Mouse (Mus musculus) gastrocnemius, adult 8-10 months (tissue): ENCODE results near the gene Rp9. TPM values are rescaled to one million over a fixed set of nuclear protein-coding genes. Genes with fewer than 3 reads are reported as not detected.
A peak's percentile ranks its signal among the peaks of the same experiment; 100 is the strongest.

Experiments used
- DNase-seq, 2 experiments: peaks; one replicate each; pipeline ENCODE4 v3.0.0; 2022; ENCODE audit warnings: low spot score in 2 of 2
- total RNA-seq, 4 experiments: library from RNA; stranded (reverse); gene quantifications; 2 replicates each; pipeline ENCODE4 v1.2.4; 2022

Rp9 gene
- total RNA-seq = 10 to 100 TPM; 34.1 to 41.6 (median 37.8) TPM

GRCm38 (mm10) chr9:22469643-22470042 lies at the start of gene Rp9:
TSS of gene Rp9 (minus strand) at chr9:22469743.
- no peak for DNase-seq

- no peak for DNase-seq
Observed at GRCm38 (mm10) chr9:22518394-22519041, 49.0 kb upstream of the Rp9 start.

- DNase-seq = no peak
Observed at GRCm38 (mm10) chr9:22515076-22515475, 45.5 kb upstream of the Rp9 start.

- no peak for DNase-seq
Observed at GRCm38 (mm10) chr9:22505574-22505973, 36.0 kb upstream of the Rp9 start.

- DNase-seq = no peak
Observed at GRCm38 (mm10) chr9:22503581-22503980, 34.0 kb upstream of the Rp9 start.

GRCm38 (mm10) chr9:22502972-22503371 lies 33.4 kb upstream of the Rp9 start:
- DNase-seq = no peak

GRCm38 (mm10) chr9:22497021-22497767 lies 27.7 kb upstream of the Rp9 start:
- DNase-seq = no peak

- DNase-seq = no peak
Observed at GRCm38 (mm10) chr9:22495133-22495532, 25.6 kb upstream of the Rp9 start.

GRCm38 (mm10) chr9:22494203-22494807 lies 24.8 kb upstream of the Rp9 start:
- DNase-seq = no peak

GRCm38 (mm10) chr9:22488963-22489362 lies 19.4 kb upstream of the Rp9 start:
- no peak for DNase-seq

- DNase-seq = no peak
Observed at GRCm38 (mm10) chr9:22486211-22486610, 16.7 kb upstream of the Rp9 start.

- DNase-seq = no peak
Observed at GRCm38 (mm10) chr9:22484562-22485308, 15.2 kb upstream of the Rp9 start.

GRCm38 (mm10) chr9:22483866-22484561 lies 14.5 kb upstream of the Rp9 start:
- DNase-seq = no peak

- DNase-seq = no peak
Observed at GRCm38 (mm10) chr9:22478946-22479345, 9.4 kb upstream of the Rp9 start.

- DNase-seq = no peak
Observed at GRCm38 (mm10) chr9:22476265-22476664, 6.7 kb upstream of the Rp9 start.

- DNase-seq = peak; percentile 87 to 91
Observed at GRCm38 (mm10) chr9:22475424-22475868, 5.9 kb upstream of the Rp9 start, which contains the start of gene Bbs9. TSS of gene Bbs9 (plus strand) at chr9:22475715.

GRCm38 (mm10) chr9:22468899-22469259 lies 664 bp downstream of the Rp9 start:
- no peak for DNase-seq

GRCm38 (mm10) chr9:22468170-22468898 lies 1.2 kb downstream of the Rp9 start:
- DNase-seq = peak in 1 of 2 experiments; percentile 39

- DNase-seq = peak; percentile 14 to 18
Observed at GRCm38 (mm10) chr9:22467371-22468169, 2.0 kb downstream of the Rp9 start.

- no peak for DNase-seq
Observed at GRCm38 (mm10) chr9:22466212-22466611, 3.3 kb downstream of the Rp9 start.
